Mouse (Mus musculus) limb, embryonic 14.5 days (tissue): Measurements from ENCODE around the gene Scn1b. TPM values are rescaled to one million over a fixed set of nuclear protein-coding genes. Genes with fewer than 3 reads are reported as not detected.

Experiments used
- ATAC-seq: fragments of 200-750 bp; cut with Nextera tagmentation; 2 replicates; pipeline ENCODE4 v1.8.0; 2017; ENCODE audit warnings: low read depth, moderate number of reproducible peaks, moderate TSS enrichment; ENCODE audit not compliant: low FRiP score
- DNase-seq: peaks from one replicate; pipeline ENCODE4 v3.0.0-alpha.2; 2015; ENCODE audit warnings: low spot score
- H3K27ac ChIP-seq: fragments of 300-500 bp; sonication (generic); replicated peaks from 2 replicates; pipeline ENCODE4 v1.5.1; 2014; ENCODE audit warnings: low read depth, mild to moderate bottlenecking, low read length, moderate library complexity, mixed read lengths
- H3K27me3 ChIP-seq: fragments of 300-500 bp; sonication (generic); 2 replicates; pipeline ENCODE4 v1.6.1; 2014; ENCODE audit warnings: low read length, mixed read lengths; ENCODE audit not compliant: control insufficient read depth, insufficient read depth
- H3K36me3 ChIP-seq: fragments of 300-500 bp; sonication (generic); 2 replicates; pipeline ENCODE4 v1.6.1; 2014; ENCODE audit warnings: mild to moderate bottlenecking, low read length, moderate library complexity, mixed read lengths; ENCODE audit not compliant: control insufficient read depth, insufficient read depth
- H3K4me1 ChIP-seq: fragments of 300-500 bp; sonication (generic); 2 replicates; pipeline ENCODE4 v1.6.1; 2014; ENCODE audit warnings: antibody characterized with exemption, low read length, mixed read lengths; ENCODE audit not compliant: control insufficient read depth, insufficient read depth
- H3K4me2 ChIP-seq: fragments of 300-500 bp; sonication (generic); replicated peaks from 2 replicates; pipeline ENCODE4 v1.6.1; 2014; ENCODE audit warnings: low read depth, mild to moderate bottlenecking, low read length, moderate library complexity; ENCODE audit not compliant: severe bottlenecking
- H3K4me3 ChIP-seq: fragments of 300-500 bp; sonication (generic); replicated peaks from 2 replicates; pipeline ENCODE4 v1.5.1; 2014; ENCODE audit warnings: low read length
- H3K9ac ChIP-seq: fragments of 300-500 bp; sonication (generic); 2 replicates; pipeline ENCODE4 v1.6.1; 2014; ENCODE audit warnings: mild to moderate bottlenecking, low read depth, low read length, moderate library complexity; ENCODE audit not compliant: severe bottlenecking
- H3K9me3 ChIP-seq: fragments of 300-500 bp; sonication (generic); 2 replicates; pipeline ENCODE4 v1.6.1; 2016; ENCODE audit warnings: low read length; ENCODE audit not compliant: control insufficient read depth
- POLR2A ChIP-seq: fragments of 200-500 bp; IDR thresholded peaks from 2 replicates; pipeline ENCODE4 v1.8.0; 2012; ENCODE audit warnings: inconsistent platforms, mild to moderate bottlenecking, moderate library complexity, borderline replicate concordance; ENCODE audit not compliant: insufficient read depth, insufficient read length; ENCODE audit errors: extremely low read depth
- WGBS: fragments of 180-500 bp; shearing (Covaris S2); extraction: QIAGEN DNeasy Blood & Tissue Kit; methylation state at CpG from one replicate; pipeline ENCODE4 v1.1.7; 2014; 5-methylcytosine and 5-hydroxymethylcytosine counted together
- polyA plus RNA-seq, 2 experiments: library from polyadenylated mRNA; depleted of rRNA in 1 of 2; stranded (reverse) in 1 of 2; unstranded in 1 of 2; fragments of >200 nt; fragmentation: Nextera tagmentation in 1 of 2; extraction: Ambion mirVana in 1 of 2; gene quantifications; 2 replicates each; pipeline versions ENCODE4 v1.2.1 to v1.2.3; 2012 to 2014

Gene Scn1b
- polyA plus RNA-seq, 2 experiments: 6.5 to 15.0 TPM

- Histone ChIP-seq H3K27me3 (peaks cover 32% of the 10 kb centered on the region; the same call in 1 of the 2 replicates), H3K4me1 (peaks cover 7% of the 10 kb centered on the region; the same call in 1 of the 2 replicates), H3K36me3 (peaks cover 51% of the 10 kb centered on the region), H3K4me3 (0 out of 2 replicates have a peak overlapping the region, but pooled peaks have one; percentile 5), H3K9me3 (no peaks in the 10 kb centered on the region), H3K27ac (no peak overlapping the region), H3K9ac (no peak overlapping the region), H3K4me2 (no peak overlapping the region)
- 58% methylated on average over 9 of the region's 9 CpGs for WGBS
- no peak for ATAC-seq
- TF ChIP-seq POLR2A: no peak
- DNase-seq: no peak
Measured at GRCm38 (mm10) chr7:31128157-31128705, 1.4 kb upstream of the Scn1b start.

DNA sequence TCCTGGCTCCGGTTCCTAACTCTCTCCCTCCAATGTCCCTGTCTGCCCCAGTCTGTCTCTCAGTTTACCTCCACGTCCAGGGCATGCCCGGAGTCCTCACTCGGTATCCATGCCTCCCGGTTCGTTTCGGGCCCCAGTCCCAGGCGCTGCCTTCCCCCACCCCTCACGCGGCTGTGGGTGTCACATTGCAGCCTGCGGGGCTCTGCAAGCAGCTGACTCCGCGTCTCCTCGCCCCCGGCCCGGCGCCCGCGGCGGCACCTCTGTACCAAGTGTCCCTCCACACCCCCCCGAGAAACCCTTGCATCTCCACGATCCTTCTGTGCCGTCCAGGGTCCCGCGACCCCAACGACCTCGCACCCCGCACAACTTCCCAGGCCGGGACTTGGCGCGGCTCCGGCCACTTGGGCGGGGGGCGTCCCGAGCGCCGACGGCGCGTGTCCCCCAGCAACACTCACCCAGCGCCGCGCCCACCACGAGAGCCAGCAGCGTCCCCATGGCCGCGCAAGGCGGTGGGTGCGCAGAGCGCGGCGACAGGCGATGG is 522 bp downstream of the Scn1b start:
- Histone ChIP-seq H3K9ac (peak overlapping the region; percentile 65), H3K36me3 (peaks cover 32% of the 10 kb centered on the region), H3K4me1 (peaks cover 7% of the 10 kb centered on the region; the same call in 1 of the 2 replicates), H3K27ac (no peak overlapping the region), H3K9me3 (no peaks in the 10 kb centered on the region), H3K4me3 (peak overlapping the region; percentile 65), H3K4me2 (peak overlapping the region; percentile 98), H3K27me3 (peaks cover 32% of the 10 kb centered on the region; the same call in 1 of the 2 replicates)
- no peak for TF ChIP-seq POLR2A
- WGBS: under 1% methylated on average over 49 of the region's 53 CpGs
- DNase-seq: no peak
- ATAC-seq: no peak

- Histone ChIP-seq H3K9ac (no peak overlapping the region), H3K4me2 (no peak overlapping the region), H3K27me3 (peaks cover 32% of the 10 kb centered on the region; the same call in 1 of the 2 replicates), H3K27ac (no peak overlapping the region), H3K4me3 (peak overlapping the region; percentile 65; the same call in 1 of the 2 replicates), H3K4me1 (peaks cover 7% of the 10 kb centered on the region; the same call in 1 of the 2 replicates), H3K9me3 (no peaks in the 10 kb centered on the region), H3K36me3 (peaks cover 20% of the 10 kb centered on the region)
- TF ChIP-seq POLR2A: no peak
- DNase-seq: no peak
- no peak for ATAC-seq
- 81% methylated on average over 13 of the region's 13 CpGs for WGBS
Measured at GRCm38 (mm10) chr7:31125116-31125515, 1.7 kb downstream of the Scn1b start.

DNA sequence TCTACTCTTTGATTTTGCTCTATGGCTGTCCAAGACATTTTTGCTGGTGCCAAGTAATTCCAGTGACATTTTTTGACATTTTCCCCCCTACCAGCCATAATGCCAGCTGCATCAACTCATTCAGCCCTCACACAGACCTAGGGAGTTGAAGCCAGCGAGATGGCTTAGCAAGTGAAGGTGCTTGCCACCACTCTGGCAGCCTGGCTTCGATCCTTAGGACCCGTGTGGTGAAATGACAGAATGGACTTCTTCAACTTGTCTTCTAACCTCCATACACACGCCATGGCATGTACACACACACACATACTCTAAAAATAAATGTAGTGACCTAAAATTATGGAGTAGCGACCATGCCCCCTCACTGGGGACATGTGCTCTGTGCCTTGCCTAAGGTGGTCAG is 2.4 kb downstream of the Scn1b start:
- no peaks in the 10 kb centered on the region for H3K9me3 ChIP-seq
- peaks cover 32% of the 10 kb centered on the region; the same call in 1 of the 2 replicates for H3K27me3 ChIP-seq
- no peak overlapping the region for H3K9ac ChIP-seq
- H3K4me1 ChIP-seq: peaks cover 7% of the 10 kb centered on the region; the same call in 1 of the 2 replicates
- WGBS: 88% methylated on average over 5 of the region's 5 CpGs
- no peak for ATAC-seq
- peaks cover 13% of the 10 kb centered on the region for H3K36me3 ChIP-seq
- no peak overlapping the region for H3K4me2 ChIP-seq
- no peak for TF ChIP-seq POLR2A
- no peak for DNase-seq
- H3K4me3 ChIP-seq: no peak overlapping the region
- no peak overlapping the region for H3K27ac ChIP-seq

GRCm38 (mm10) chr7:31123697-31124096 is 3.1 kb downstream of the Scn1b start:
- Histone ChIP-seq H3K4me1 (peaks cover 7% of the 10 kb centered on the region; the same call in 1 of the 2 replicates), H3K36me3 (0 out of 2 replicates have a peak, but pooled peaks cover 6% of the 10 kb centered on the region), H3K4me3 (no peak overlapping the region), H3K9ac (no peak overlapping the region), H3K27ac (no peak overlapping the region), H3K4me2 (no peak overlapping the region), H3K27me3 (peaks cover 32% of the 10 kb centered on the region; the same call in 1 of the 2 replicates), H3K9me3 (no peaks in the 10 kb centered on the region)
- ATAC-seq (no peak), DNase-seq (no peak)
- WGBS: 86% methylated on average over 3 of the region's 3 CpGs
- no peak for TF ChIP-seq POLR2A
